Mouse (Mus musculus) myocyte (in vitro differentiated cells): Measurements from ENCODE around the gene Slc25a10.

Source experiments
- CEBPB ChIP-seq: IDR thresholded peaks from 2 replicates; pipeline ENCODE4 v1.6.1; 2011; ENCODE audit warnings: mild to moderate bottlenecking, moderate library complexity; ENCODE audit not compliant: poor library complexity, insufficient read depth, severe bottlenecking
- E2F4 ChIP-seq: IDR thresholded peaks from one replicate; pipeline ENCODE4 v1.6.1; 2011; ENCODE audit warnings: mild to moderate bottlenecking, control low read depth, moderate library complexity; ENCODE audit not compliant: insufficient read depth
- MAX ChIP-seq: IDR thresholded peaks from one replicate; pipeline ENCODE4 v1.6.1; 2011; ENCODE audit warnings: low read depth, mild to moderate bottlenecking, control low read depth
- MYOD1 ChIP-seq, 3 experiments: IDR thresholded peaks; one replicate each; pipeline ENCODE4 v1.6.1; 2011; ENCODE audit warnings: control low read depth in 2 of 3, low read depth in 2 of 3, mild to moderate bottlenecking in 2 of 3, moderate library complexity in 1 of 3; ENCODE audit not compliant: insufficient read length in 2 of 3, control insufficient read depth in 1 of 3
- POLR2A ChIP-seq: IDR thresholded peaks from one replicate; pipeline ENCODE4 v1.6.1; 2011; ENCODE audit warnings: low read depth, mild to moderate bottlenecking, control low read depth, moderate library complexity; ENCODE audit not compliant: insufficient read length
- POLR2AphosphoS2 ChIP-seq: IDR thresholded peaks from one replicate; pipeline ENCODE4 v1.6.1; 2011; ENCODE audit warnings: low read depth, control low read depth; ENCODE audit not compliant: insufficient read length
- REST ChIP-seq: IDR thresholded peaks from one replicate; pipeline ENCODE4 v1.6.1; 2011; ENCODE audit warnings: mild to moderate bottlenecking, control low read depth, moderate library complexity; ENCODE audit not compliant: insufficient read depth, insufficient read length
- SRF ChIP-seq: IDR thresholded peaks from one replicate; pipeline ENCODE4 v1.6.1; 2011; ENCODE audit warnings: low read depth; ENCODE audit not compliant: control insufficient read depth, insufficient read length
- TCF12 ChIP-seq: IDR thresholded peaks from one replicate; pipeline ENCODE4 v1.6.1; 2011; ENCODE audit warnings: mild to moderate bottlenecking, control low read depth; ENCODE audit not compliant: poor library complexity, insufficient read depth, severe bottlenecking
- TCF3 ChIP-seq: IDR thresholded peaks from one replicate; pipeline ENCODE4 v1.6.1; 2011; ENCODE audit warnings: low read depth, control low read depth; ENCODE audit not compliant: insufficient read length
- USF1 ChIP-seq: IDR thresholded peaks from one replicate; pipeline ENCODE4 v1.6.1; 2011; ENCODE audit warnings: low read depth, mild to moderate bottlenecking, control low read depth, moderate library complexity

DNA sequence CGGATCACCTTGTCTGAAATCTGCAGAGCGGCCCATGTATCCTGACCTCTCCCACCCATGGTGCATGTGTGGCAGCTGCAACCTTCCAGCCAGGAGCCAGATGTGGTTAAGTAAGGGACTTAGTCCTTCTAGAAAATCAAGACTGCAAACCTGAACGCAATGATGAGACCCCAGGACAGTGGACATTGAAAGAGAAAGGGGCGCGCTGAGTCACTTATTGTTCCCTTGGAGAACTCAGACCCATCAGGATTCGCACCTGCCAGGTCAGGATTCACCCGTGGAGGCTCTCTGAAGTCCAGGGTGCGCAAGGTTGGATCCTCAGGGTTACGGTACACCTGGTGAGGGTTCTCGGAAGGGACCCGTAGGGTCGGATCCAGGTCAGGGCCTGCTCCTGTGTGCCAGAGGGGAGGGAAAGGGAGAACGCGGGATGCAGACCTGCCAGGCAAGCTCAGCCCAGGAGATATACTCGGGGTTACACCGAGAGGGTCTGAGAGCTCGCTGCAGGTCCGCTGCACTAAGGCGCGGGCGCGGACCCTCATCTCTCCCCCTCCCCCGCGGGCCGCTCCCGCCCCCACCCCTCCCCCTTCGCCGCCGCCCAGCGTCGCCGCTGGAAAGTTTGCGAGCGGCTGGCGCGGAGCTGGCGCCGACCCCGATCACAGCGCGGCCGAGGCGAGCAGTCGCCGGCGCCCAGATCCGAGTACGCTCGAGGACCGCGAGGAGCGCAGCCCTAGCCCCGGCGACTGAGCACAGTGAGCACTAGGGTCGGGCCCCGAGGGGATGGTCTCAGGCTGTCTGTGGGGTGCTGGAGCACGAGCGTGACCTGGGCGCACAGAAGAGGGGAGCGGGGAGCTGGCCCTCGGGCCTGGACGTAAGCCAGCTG lies 38.7 kb downstream of the Slc25a10 start, which contains the start of gene Gcgr:
- TF ChIP-seq USF1 (no peak), E2F4 (no peak), TCF12 (no peak), POLR2A (no peak), MYOD1 (IDR thresholded peaks at IDR 0.05; ENCODE audit: control insufficient read depth in 1 of 3, insufficient read length in 2 of 3, low read depth in 2 of 3) (no peak), CEBPB (no peak), TCF3 (no peak), REST (no peak), POLR2AphosphoS2 (no peak), MAX (no peak), SRF (no peak)
